Mouse (Mus musculus) E14TG2a.4 (cell line): Measurements from ENCODE around the gene Osmr.

Experiments
- CTCF ChIP-seq: conservative IDR thresholded peaks from 2 replicates; pipeline ENCODE4 v1.5.1; 2014; ENCODE audit warnings: low read length
- NANOG ChIP-seq: IDR thresholded peaks from 2 replicates; pipeline ENCODE4 v1.6.1; 2014; ENCODE audit warnings: borderline replicate concordance, low read length, mixed read lengths
- POU5F1 ChIP-seq: IDR thresholded peaks from 2 replicates; pipeline ENCODE4 v1.6.1; 2014; ENCODE audit warnings: low read length, borderline replicate concordance

GRCm38 (mm10) chr15:6873154-6873806, 1.5 kb downstream of the Osmr start:
- TF ChIP-seq CTCF: no peak
- no peak for TF ChIP-seq NANOG
- no peak for TF ChIP-seq POU5F1
